Mouse (Mus musculus) ES-E14 (cell line): ENCODE data around the gene Zfp618. TPM values are rescaled to one million over a fixed set of nuclear protein-coding genes. Genes with fewer than 3 reads are reported as not detected.

Source experiments
- DNase-seq: peaks from one replicate; pipeline ENCODE4 v3.0.0-alpha.2; 2013; ENCODE audit warnings: low read depth, low spot score
- H3K27ac ChIP-seq: 2 replicates; pipeline ENCODE4 v1.5.1; 2012; ENCODE audit warnings: low read depth, mild to moderate bottlenecking, low read length, moderate library complexity, mixed read lengths; ENCODE audit not compliant: poor library complexity, insufficient read depth, severe bottlenecking
- H3K36me3 ChIP-seq: 2 replicates; pipeline ENCODE4 v1.6.1; 2012; ENCODE audit warnings: mild to moderate bottlenecking, low read length, moderate library complexity, mixed read lengths; ENCODE audit not compliant: control insufficient read depth, poor library complexity, insufficient read depth, severe bottlenecking
- H3K4me1 ChIP-seq, 2 experiments: fragments of 150-350 bp in 1 of 2; sonication (generic) in 1 of 2; 2 replicates each; pipeline ENCODE4 v1.6.1; 2012; ENCODE audit warnings: low read length in 2 of 2, mild to moderate bottlenecking in 1 of 2, mixed read lengths in 1 of 2; ENCODE audit not compliant: control insufficient read depth in 2 of 2, insufficient read depth in 2 of 2, poor library complexity in 1 of 2
- H3K4me3 ChIP-seq, 2 experiments: fragments of 150-350 bp in 1 of 2; sonication (generic) in 1 of 2; 2 replicates each; pipeline ENCODE4 v1.5.1; 2012; ENCODE audit warnings: low read length in 2 of 2, low read depth in 1 of 2, mild to moderate bottlenecking in 1 of 2, mixed read lengths in 1 of 2; ENCODE audit not compliant: insufficient read depth in 1 of 2, poor library complexity in 1 of 2, severe bottlenecking in 1 of 2
- H3K9ac ChIP-seq: 2 replicates; pipeline ENCODE4 v1.6.1; 2012; ENCODE audit warnings: low read depth, mild to moderate bottlenecking, low read length, mixed read lengths; ENCODE audit not compliant: poor library complexity, insufficient read depth, severe bottlenecking
- H3K9me3 ChIP-seq: fragments of 150-350 bp; sonication (generic); 2 replicates; pipeline ENCODE4 v1.6.1; 2012; ENCODE audit warnings: low read depth, mild to moderate bottlenecking, low read length; ENCODE audit not compliant: control insufficient read depth, insufficient read depth
- CHD2 ChIP-seq: IDR thresholded peaks from 2 replicates; pipeline ENCODE4 v1.6.1; 2014; ENCODE audit warnings: mild to moderate bottlenecking, low read depth, low read length, inconsistent platforms
- HCFC1 ChIP-seq: IDR thresholded peaks from 2 replicates; pipeline ENCODE4 v1.6.1; 2012; ENCODE audit warnings: low read length, inconsistent platforms, borderline replicate concordance; ENCODE audit not compliant: insufficient read depth
- MAFK ChIP-seq: IDR thresholded peaks from 2 replicates; pipeline ENCODE4 v1.6.1; 2014; ENCODE audit warnings: mild to moderate bottlenecking, low read depth, low read length, inconsistent platforms; ENCODE audit not compliant: insufficient read depth
- ZC3H11A ChIP-seq: IDR thresholded peaks from 2 replicates; pipeline ENCODE4 v1.6.1; 2012; ENCODE audit warnings: low read depth, mild to moderate bottlenecking, inconsistent platforms, low read length, borderline replicate concordance
- ZNF384 ChIP-seq: IDR thresholded peaks from 2 replicates; pipeline ENCODE4 v1.6.1; 2012; ENCODE audit warnings: low read depth, low read length, inconsistent platforms
- in situ Hi-C, 2 experiments: fragments of 600-800 bp; cut with MboI; formaldehyde crosslinking; loops; one replicate each; pipeline ENCODE4 v1.15.1; 2025; ENCODE audit warnings: low sequenced_read_pairs in 2 of 2, inconsistent platforms in 1 of 2; ENCODE audit not compliant: unreplicated experiment in 2 of 2
- total RNA-seq: library from RNA; depleted of rRNA; stranded (reverse); fragments of 300-350 nt; gene quantifications from 2 replicates; pipeline ENCODE4 v1.2.3, GENCODE M21; 2012

Gene Zfp618
- total RNA-seq, 1 experiment: 3.3 TPM

DNA sequence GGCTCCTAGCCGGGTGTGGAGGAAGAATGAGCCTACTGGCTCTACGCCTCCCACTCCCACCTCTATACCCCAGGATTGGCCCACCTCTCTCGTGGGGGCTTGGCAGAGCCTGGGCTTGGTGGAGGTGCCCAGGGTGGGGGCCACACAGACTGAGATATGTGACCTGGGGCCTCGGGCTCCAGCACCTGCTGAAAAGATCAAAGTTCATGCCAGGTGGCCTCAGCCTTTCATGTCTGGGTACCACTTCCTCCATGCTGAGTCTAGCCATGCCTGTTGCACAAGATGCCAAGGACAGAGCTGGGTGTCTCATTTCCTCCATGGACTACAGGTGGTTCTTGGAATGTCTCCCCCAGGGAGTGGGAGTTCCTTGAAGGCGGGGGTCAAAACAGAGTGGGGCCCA lies 200.9 kb downstream of the Zfp618 start:
- in situ Hi-C loops: loop anchor here in 1 of 2 experiments (10.0 kb wide), 1 partner anchor 148 kb away; no protein-coding TSS in a partner anchor
- H3K9ac ChIP-seq: no peak overlapping the region

GRCm38 (mm10) chr4:63170061-63170460 lies 204.7 kb downstream of the Zfp618 start:
- Histone ChIP-seq H3K36me3 (no peaks in the 10 kb centered on the region), H3K4me1 (no peaks in the 10 kb centered on the region), H3K9me3 (no peaks in the 10 kb centered on the region), H3K27ac (no peak overlapping the region), H3K9ac (no peak overlapping the region), H3K4me3 (no peak overlapping the region)
- TF ChIP-seq ZNF384: no peak
- no peak for TF ChIP-seq MAFK
- no peak for TF ChIP-seq ZC3H11A
- TF ChIP-seq HCFC1: no peak
- TF ChIP-seq CHD2: no peak
- no peak for DNase-seq
- in situ Hi-C loops: no loop called here

More for the DNA sequence above, 200.9 kb downstream of the Zfp618 start:
- no peaks in the 10 kb centered on the region for H3K4me1 ChIP-seq
- H3K27ac ChIP-seq: no peak overlapping the region
- TF ChIP-seq ZC3H11A: no peak
- TF ChIP-seq ZNF384: no peak
- TF ChIP-seq MAFK: no peak
- no peak for TF ChIP-seq HCFC1
- no peak for TF ChIP-seq CHD2
- no peaks in the 10 kb centered on the region for H3K36me3 ChIP-seq
- no peak overlapping the region for H3K4me3 ChIP-seq
- no peak for DNase-seq
- no peaks in the 10 kb centered on the region for H3K9me3 ChIP-seq

- Histone ChIP-seq H3K4me3 (peak overlapping the region; percentile 40 to 48; a peak in 3 of 4 replicates), H3K27ac (no peak overlapping the region), H3K36me3 (no peaks in the 10 kb centered on the region), H3K9ac (peak overlapping the region; percentile 4; the same call in 1 of the 2 replicates), H3K4me1 (no peaks in the 10 kb centered on the region), H3K9me3 (no peaks in the 10 kb centered on the region)
- DNase-seq: no peak
- in situ Hi-C loops: no loop called here
- no peak for TF ChIP-seq HCFC1
- no peak for TF ChIP-seq CHD2
- TF ChIP-seq ZC3H11A: no peak
- no peak for TF ChIP-seq MAFK
- no peak for TF ChIP-seq ZNF384
Measured at GRCm38 (mm10) chr4:63171122-63171521, 205.7 kb downstream of the Zfp618 start.

- H3K27ac ChIP-seq: no peak within 1 kb of the TSS
- TF ChIP-seq MAFK (no peak), ZC3H11A (no peak), HCFC1 (no peak), CHD2 (no peak), ZNF384 (no peak)
- H3K4me1 ChIP-seq: no peaks in the 10 kb centered on the region
- in situ Hi-C loops: no loop called here
- peak within 1 kb of the TSS; percentile 4; the same call in 1 of the 2 replicates for H3K9ac ChIP-seq
- H3K4me3 ChIP-seq: peak within 1 kb of the TSS; percentile 40 to 48; a peak in 3 of 4 replicates
- H3K36me3 ChIP-seq: no peaks in the 10 kb centered on the region
- no peaks in the 10 kb centered on the region for H3K9me3 ChIP-seq
- DNase-seq: no peak
Measured at GRCm38 (mm10) chr4:63171969-63172685, 206.8 kb downstream of the Zfp618 start, which contains the start of gene Kif12. Kif12 (minus strand) TSS chr4:63172131.

- Histone ChIP-seq H3K36me3 (no peaks in the 10 kb centered on the region), H3K9me3 (no peaks in the 10 kb centered on the region), H3K27ac (no peak overlapping the region), H3K9ac (no peak overlapping the region), H3K4me1 (no peaks in the 10 kb centered on the region), H3K4me3 (no peak overlapping the region)
- no peak for DNase-seq
- in situ Hi-C loops: no loop called here
- TF ChIP-seq MAFK (no peak), ZNF384 (no peak), ZC3H11A (no peak), CHD2 (no peak), HCFC1 (no peak)
Measured at GRCm38 (mm10) chr4:63181556-63181955, 216.2 kb downstream of the Zfp618 start.
